Mouse (Mus musculus) small intestine, adult 2 months (tissue): ENCODE measurements around the gene Psmc6. TPM values are rescaled to one million over a fixed set of nuclear protein-coding genes. Genes with fewer than 3 reads are reported as not detected.
A peak's percentile ranks its signal among the peaks of the same experiment; 100 is the strongest.

Source experiments
- H3K27ac ChIP-seq: fragments of 200-500 bp; 2 replicates; pipeline ENCODE4 v1.5.1; 2012; ENCODE audit warnings: low read depth, low read length, control low read depth, inconsistent platforms; ENCODE audit not compliant: insufficient read depth
- H3K27me3 ChIP-seq: fragments of 200-500 bp; 2 replicates; pipeline ENCODE4 v1.6.1; 2012; ENCODE audit warnings: mild to moderate bottlenecking, moderate library complexity, low read length, inconsistent platforms; ENCODE audit not compliant: control insufficient read depth, insufficient read depth
- H3K36me3 ChIP-seq: fragments of 200-500 bp; 2 replicates; pipeline ENCODE4 v1.6.1; 2012; ENCODE audit warnings: mild to moderate bottlenecking, low read length, control low read depth, inconsistent platforms; ENCODE audit not compliant: control insufficient read depth, insufficient read depth
- H3K4me1 ChIP-seq: fragments of 200-500 bp; 2 replicates; pipeline ENCODE4 v1.6.1; 2012; ENCODE audit warnings: low read length, inconsistent platforms, mixed read lengths; ENCODE audit not compliant: control insufficient read depth, insufficient read depth, insufficient read length
- H3K4me3 ChIP-seq: fragments of 200-500 bp; 2 replicates; pipeline ENCODE4 v1.5.1; 2012; ENCODE audit warnings: low read depth, mild to moderate bottlenecking, control low read depth, inconsistent platforms, low read length, moderate library complexity
- CTCF ChIP-seq: fragments of 200-500 bp; IDR thresholded peaks from 2 replicates; pipeline ENCODE4 v1.5.1; 2012; ENCODE audit warnings: low read depth, mild to moderate bottlenecking, control low read depth, inconsistent platforms, low read length, moderate library complexity, mixed read lengths; ENCODE audit not compliant: insufficient replicate concordance, insufficient read length; ENCODE audit errors: extremely low read depth
- POLR2A ChIP-seq: fragments of 200-500 bp; IDR thresholded peaks from 2 replicates; pipeline ENCODE4 v1.6.1; 2012; ENCODE audit warnings: low read depth, mild to moderate bottlenecking, control low read depth, inconsistent platforms, low read length, moderate library complexity
- WGBS: fragments of 180-500 bp; shearing (Covaris S2); methylation state at CpG from one replicate; pipeline ENCODE4 v1.1.7; 2018; 5-methylcytosine and 5-hydroxymethylcytosine counted together
- polyA plus RNA-seq: library from polyadenylated mRNA; depleted of rRNA; stranded (reverse); fragments of >200 nt; gene quantifications from 2 replicates; pipeline ENCODE4 v1.2.3, GENCODE M21; 2012; rRNA removed

Gene Psmc6
- polyA plus RNA-seq, 1 experiment: 4.8 TPM

- peaks cover 9% of the 10 kb centered on the region for H3K36me3 ChIP-seq
- no peaks in the 10 kb centered on the region for H3K27me3 ChIP-seq
- H3K4me3 ChIP-seq: no peak overlapping the region
- peaks cover 2% of the 10 kb centered on the region; the same call in 1 of the 2 replicates for H3K4me1 ChIP-seq
- WGBS: 80% methylated on average over 2 of the region's 2 CpGs
- TF ChIP-seq POLR2A (no peak), CTCF (no peak)
- H3K27ac ChIP-seq: no peak overlapping the region
Measured at GRCm38 (mm10) chr14:45385596-45385995, 56.0 kb downstream of the Psmc6 start.

- Histone ChIP-seq H3K27ac (peak overlapping the region; percentile 78), H3K4me1 (peaks cover 2% of the 10 kb centered on the region; the same call in 1 of the 2 replicates), H3K36me3 (peaks cover 4% of the 10 kb centered on the region), H3K4me3 (no peak overlapping the region), H3K27me3 (no peaks in the 10 kb centered on the region)
- WGBS: 4% methylated on average over 2 of the region's 2 CpGs
- TF ChIP-seq CTCF (no peak), POLR2A (no peak)
Measured at GRCm38 (mm10) chr14:45387480-45387879, 57.9 kb downstream of the Psmc6 start.

GRCm38 (mm10) chr14:45388345-45389181 lies 59.0 kb downstream of the Psmc6 start:
- H3K4me1 ChIP-seq: peaks cover 2% of the 10 kb centered on the region; the same call in 1 of the 2 replicates
- no peak for TF ChIP-seq CTCF
- TF ChIP-seq POLR2A: peak; percentile 54

GRCm38 (mm10) chr14:45389194-45389593 lies 59.6 kb downstream of the Psmc6 start:
- no peaks in the 10 kb centered on the region for H3K27me3 ChIP-seq
- peak overlapping the region; percentile 79 for H3K27ac ChIP-seq
- peak overlapping the region; percentile 84 for H3K4me3 ChIP-seq
- peaks cover 2% of the 10 kb centered on the region; the same call in 1 of the 2 replicates for H3K4me1 ChIP-seq
- H3K36me3 ChIP-seq: no peaks in the 10 kb centered on the region
- no peak for TF ChIP-seq POLR2A
- no peak for TF ChIP-seq CTCF
- WGBS: 9% methylated on average over 3 of the region's 3 CpGs

More at GRCm38 (mm10) chr14:45388345-45389181, 59.0 kb downstream of the Psmc6 start:
- Histone ChIP-seq H3K4me3 (peak overlapping the region; percentile 84), H3K27me3 (no peaks in the 10 kb centered on the region), H3K27ac (peak overlapping the region; percentile 81), H3K36me3 (no peaks in the 10 kb centered on the region)
- WGBS: under 1% methylated on average over 71 of the region's 71 CpGs

Other genes with a start within 250 kb of the Psmc6 start
- gene Gpr137c, start 110.1 kb upstream of the Psmc6 start, polyA plus RNA-seq: 2.1 and 2.4 TPM in 2 replicates
- gene Txndc16, start 109.5 kb upstream of the Psmc6 start, polyA plus RNA-seq: 0.90 and 1.4 TPM in 2 replicates
- 3.1 and 4.0 TPM in 2 replicates for gene Ero1l, start 11.0 kb upstream of the Psmc6 start, polyA plus RNA-seq
- 5.5 and 19.3 TPM in 2 replicates for gene Styx, start 21.3 kb downstream of the Psmc6 start, polyA plus RNA-seq
- 0.79 and 1.2 TPM in 2 replicates for gene Gnpnat1, start 75.1 kb downstream of the Psmc6 start, polyA plus RNA-seq
- gene Fermt2, start 200.3 kb downstream of the Psmc6 start, polyA plus RNA-seq: 4.7 and 4.9 TPM in 2 replicates